8 mouse cellular contexts compared by ENCODE assay signal in genomic region chr3:68713550-68713949, GRCm38 (mm10). TPM values are rescaled to one million over a fixed set of nuclear protein-coding genes. Genes with fewer than 3 reads are reported as not detected.
DNase-seq lines count a peak whose midpoint lies in the region; ATAC-seq and TF ChIP-seq lines count a peak whose summit lies in the region.

No protein-coding gene starts in this region.

- H3K27me3 ChIP-seq in spleen, adult 2 months (ENCODE audit: control insufficient read depth, insufficient read depth, low read length): no peaks in the 10 kb centered on the region
- no peaks in the 10 kb centered on the region for H3K27me3 ChIP-seq in embryonic facial prominence, embryonic 15.5 days
- no peaks in the 10 kb centered on the region for H3K27me3 ChIP-seq in limb, embryonic 10.5 days (ENCODE audit: low read depth, poor library complexity, severe bottlenecking)
- no peaks in the 10 kb centered on the region for H3K27me3 ChIP-seq in midbrain, embryonic 15.5 days (replicated peaks)

- TF ChIP-seq POLR2A in spleen, adult 2 months (IDR thresholded peaks at IDR 0.05; ENCODE audit: low read depth, low read length): no peak

- no peak overlapping the region; the same call in 1 of the 2 replicates for H3K4me3 ChIP-seq in spleen, adult 2 months (ENCODE audit: extremely low read depth, insufficient read depth, insufficient read length)
- 0 out of 2 replicates have a peak overlapping the region, but pooled peaks have one; percentile 16 for H3K4me3 ChIP-seq in embryonic facial prominence, embryonic 15.5 days (replicated peaks)
- 0 out of 2 replicates have a peak overlapping the region, but pooled peaks have one; percentile 16 for H3K4me3 ChIP-seq in limb, embryonic 10.5 days
- H3K4me3 ChIP-seq in midbrain, embryonic 15.5 days: no peak overlapping the region

- H3K9me3 ChIP-seq in embryonic facial prominence, embryonic 15.5 days (replicated peaks): no peaks in the 10 kb centered on the region
- no peaks in the 10 kb centered on the region for H3K9me3 ChIP-seq in limb, embryonic 10.5 days (replicated peaks)
- H3K9me3 ChIP-seq in midbrain, embryonic 15.5 days: no peaks in the 10 kb centered on the region

- H3K36me3 ChIP-seq in spleen, adult 2 months (ENCODE audit: control insufficient read depth, insufficient read depth, low read length): no peaks in the 10 kb centered on the region
- no peaks in the 10 kb centered on the region for H3K36me3 ChIP-seq in embryonic facial prominence, embryonic 15.5 days
- no peaks in the 10 kb centered on the region for H3K36me3 ChIP-seq in limb, embryonic 10.5 days
- H3K36me3 ChIP-seq in midbrain, embryonic 15.5 days (replicated peaks): no peaks in the 10 kb centered on the region

- peak in 1 of 2 experiments; percentile 54 for DNase-seq in spleen, adult 2 months (ENCODE audit: low read depth in 1 of 2, low spot score in 2 of 2)
- DNase-seq in spleen, adult 12 weeks (ENCODE audit: low spot score): no peak
- DNase-seq in adrenal gland, postnatal 36 days: peak; percentile 55 to 76
- peak; percentile 59 for DNase-seq in limb, embryonic 10.5 days (ENCODE audit: low spot score)
- peak; percentile 59 for DNase-seq in thymus, postnatal 25 days

- TF ChIP-seq CTCF in spleen, adult 2 months (IDR thresholded peaks at IDR 0.05; ENCODE audit: extremely low read depth, insufficient read depth, insufficient read length, insufficient replicate concordance): peak; percentile 28; the same call in 1 of the 2 replicates

- 6% methylated on average over 7 of the region's 7 CpGs for WGBS in spleen, adult 2 months
- 7% methylated on average over 7 of the region's 7 CpGs for WGBS in embryonic facial prominence, embryonic 15.5 days
- 19% methylated on average over 7 of the region's 7 CpGs for WGBS in limb, embryonic 10.5 days
- WGBS in midbrain, embryonic 15.5 days: 14% methylated on average over 7 of the region's 7 CpGs

- no peak overlapping the region for H3K27ac ChIP-seq in spleen, adult 2 months (ENCODE audit: insufficient read depth, low read length)
- H3K27ac ChIP-seq in embryonic facial prominence, embryonic 15.5 days (replicated peaks): no peak overlapping the region
- H3K27ac ChIP-seq in limb, embryonic 10.5 days: no peak overlapping the region
- no peak overlapping the region for H3K27ac ChIP-seq in midbrain, embryonic 15.5 days

- ATAC-seq in embryonic facial prominence, embryonic 15.5 days (ENCODE audit: insufficient number of reproducible peaks, low FRiP score, low TSS enrichment, low read depth): no peak
- ATAC-seq in hematopoietic stem cell, adult 5-6 weeks (replicated peaks in 1 of 2; ENCODE audit: insufficient read depth in 1 of 2, low FRiP score in 2 of 2, low TSS enrichment in 1 of 2, low read depth in 1 of 2, poor library complexity in 2 of 2, severe bottlenecking in 2 of 2): peak; percentile 21 to 52; a peak in 1 of 4 replicates
- ATAC-seq in midbrain, embryonic 15.5 days (replicated peaks): 0 out of 2 replicates have a peak, but pooled peaks have one; percentile 46

- H3K4me2 ChIP-seq in embryonic facial prominence, embryonic 15.5 days (replicated peaks): peak overlapping the region; percentile 27; the same call in 1 of the 2 replicates
- H3K4me2 ChIP-seq in midbrain, embryonic 15.5 days: no peak overlapping the region

- peaks cover 2% of the 10 kb centered on the region; the same call in 1 of the 2 replicates for H3K4me1 ChIP-seq in spleen, adult 2 months (ENCODE audit: control insufficient read depth, insufficient read depth, insufficient read length)
- no peaks in the 10 kb centered on the region for H3K4me1 ChIP-seq in embryonic facial prominence, embryonic 15.5 days
- no peaks in the 10 kb centered on the region for H3K4me1 ChIP-seq in limb, embryonic 10.5 days
- no peaks in the 10 kb centered on the region for H3K4me1 ChIP-seq in midbrain, embryonic 15.5 days

- no peak overlapping the region for H3K9ac ChIP-seq in embryonic facial prominence, embryonic 15.5 days
- no peak overlapping the region for H3K9ac ChIP-seq in midbrain, embryonic 15.5 days

RNA-seq across cellular contexts. Expression of gene Il12a, which starts 23.1 kb away (rescaled TPM):
- 7.3 and 9.8 TPM in 2 replicates for polyA plus RNA-seq in spleen, adult 2 months (2012; rRNA removed)
- under 1 TPM; 0.43 to 0.66 TPM for total RNA-seq in adrenal gland, postnatal 36 days (2021)
- 0.77 and 1.00 TPM in 2 replicates for polyA plus RNA-seq in embryonic facial prominence, embryonic 15.5 days (2015; fragmentation: Nextera tagmentation; extraction: Ambion mirVana)
- total RNA-seq in hematopoietic stem cell, adult 5-6 weeks (2017): 109 and 152 TPM in 2 replicates
- polyA plus RNA-seq in limb, embryonic 10.5 days (2016; fragmentation: Nextera tagmentation; extraction: Ambion mirVana): 0.24 TPM in 1 of 2 replicates, not detected in the other
- not detected in 2 replicates for polyA plus RNA-seq in midbrain, embryonic 15.5 days (2015; fragmentation: Nextera tagmentation; extraction: Ambion mirVana)

Comparison
In these comparisons a context has a peak if more than half of its experiments do, and no peak if none do; other contexts are left out.
1. H3K4me3 ChIP-seq: peak in embryonic facial prominence, embryonic 15.5 days (single experiment) and limb, embryonic 10.5 days (single experiment); none in spleen, adult 2 months (single experiment) and midbrain, embryonic 15.5 days (single experiment).